Comparison of ENCODE assay signal across 8 mouse cellular contexts in genomic region chr16:4964731-4965391, GRCm38 (mm10). TPM values are rescaled to one million over a fixed set of nuclear protein-coding genes. Genes with fewer than 3 reads are reported as not detected.
DNase-seq lines count a peak whose midpoint lies in the region; ATAC-seq lines count a peak whose summit lies in the region.

No protein-coding gene starts in this region.

- peak overlapping the region; percentile 63 to 69 for H3K27ac ChIP-seq in heart, embryonic 14.5 days (replicated peaks in 1 of 2; ENCODE audit: control insufficient read depth in 1 of 2, insufficient read depth in 1 of 2, low read depth in 2 of 2, low read length in 2 of 2)
- H3K27ac ChIP-seq in forebrain, embryonic 13.5 days = peak overlapping the region; percentile 81
- H3K27ac ChIP-seq in liver, embryonic 16.5 days (ENCODE audit: low read length) = peak overlapping the region; percentile 91

- no peak for DNase-seq in heart, adult 8-10 months (ENCODE audit: low spot score)
- peak; percentile 15 for DNase-seq in ES-CJ7 (ENCODE audit: low read depth, low spot score)
- no peak for DNase-seq in left cerebral cortex, postnatal 36 days (ENCODE audit: low spot score in 2 of 2)
- DNase-seq in urinary bladder, postnatal 25 days (ENCODE audit: low spot score) = no peak
- DNase-seq in left cerebral cortex, postnatal 4 days = no peak

- H3K4me3 ChIP-seq in heart, embryonic 14.5 days (ENCODE audit: control insufficient read depth in 1 of 2, insufficient read depth in 1 of 2, low read depth in 1 of 2, low read length in 2 of 2) = peak overlapping the region; percentile 62 to 91
- peak overlapping the region; percentile 92 for H3K4me3 ChIP-seq in forebrain, embryonic 13.5 days
- H3K4me3 ChIP-seq in liver, embryonic 16.5 days (ENCODE audit: low read depth, low read length) = peak overlapping the region; percentile 81

- peaks cover 3% of the 10 kb centered on the region; the same call in 1 of the 2 replicates for H3K36me3 ChIP-seq in heart, embryonic 14.5 days (ENCODE audit: control insufficient read depth, insufficient read depth, low read length)
- H3K36me3 ChIP-seq in forebrain, embryonic 13.5 days (ENCODE audit: poor library complexity, severe bottlenecking) = peaks cover 15% of the 10 kb centered on the region
- no peaks in the 10 kb centered on the region for H3K36me3 ChIP-seq in liver, embryonic 16.5 days (ENCODE audit: control insufficient read depth, insufficient read depth)

- peak overlapping the region; percentile 69 for H3K4me2 ChIP-seq in heart, embryonic 14.5 days (ENCODE audit: low read length)
- peak overlapping the region; percentile 88 for H3K4me2 ChIP-seq in forebrain, embryonic 13.5 days
- peak overlapping the region; percentile 96 for H3K4me2 ChIP-seq in liver, embryonic 16.5 days (ENCODE audit: low read depth, low read length)

- 21% methylated on average over 13 of the region's 13 CpGs for WGBS in heart, embryonic 14.5 days
- WGBS in forebrain, embryonic 13.5 days = 25% methylated on average over 13 of the region's 13 CpGs
- 12% methylated on average over 13 of the region's 13 CpGs for WGBS in liver, embryonic 16.5 days (ENCODE audit: insufficient replicate concordance)

- H3K27me3 ChIP-seq in heart, embryonic 14.5 days (ENCODE audit: control insufficient read depth, insufficient read depth, low read length) = no peaks in the 10 kb centered on the region
- H3K27me3 ChIP-seq in forebrain, embryonic 13.5 days = no peaks in the 10 kb centered on the region
- no peaks in the 10 kb centered on the region for H3K27me3 ChIP-seq in liver, embryonic 16.5 days (ENCODE audit: control insufficient read depth, insufficient read depth, low read depth, low read length)

- no peaks in the 10 kb centered on the region for H3K9me3 ChIP-seq in heart, embryonic 14.5 days (ENCODE audit: control insufficient read depth, low read length)
- no peaks in the 10 kb centered on the region for H3K9me3 ChIP-seq in forebrain, embryonic 13.5 days (replicated peaks)
- no peaks in the 10 kb centered on the region for H3K9me3 ChIP-seq in liver, embryonic 16.5 days (replicated peaks; ENCODE audit: control insufficient read depth, low read length)

- intact Hi-C loops in left cerebral cortex, postnatal 36 days (cut with DNase I) = loop anchor here (1.0 to 2.0 kb wide), 2 partner anchors 48 to 85 kb away; partner anchors contain the start of genes Rogdi and Ubald1
- intact Hi-C loops in left cerebral cortex, postnatal 4 days (cut with DNase I) = no loop called here

- ATAC-seq in heart, embryonic 14.5 days (ENCODE audit: insufficient number of reproducible peaks, insufficient read depth, low FRiP score, low read depth) = 0 out of 2 replicates have a peak, but pooled peaks have one; percentile 1
- no peak for ATAC-seq in forebrain, embryonic 13.5 days
- no peak for ATAC-seq in liver, embryonic 16.5 days (ENCODE audit: low read depth)

- peak overlapping the region; percentile 77 for H3K9ac ChIP-seq in heart, embryonic 14.5 days (ENCODE audit: low read length)
- peak overlapping the region; percentile 92 for H3K9ac ChIP-seq in forebrain, embryonic 13.5 days
- H3K9ac ChIP-seq in liver, embryonic 16.5 days (ENCODE audit: low read depth, low read length) = peak overlapping the region; percentile 94

- H3K4me1 ChIP-seq in heart, embryonic 14.5 days (ENCODE audit: control insufficient read depth in 2 of 2, insufficient read depth in 2 of 2, low read length in 2 of 2) = peaks cover 4 to 16% of the 10 kb centered on the region in 2 experiments; a peak in 3 of 4 replicates
- peaks cover 34% of the 10 kb centered on the region for H3K4me1 ChIP-seq in forebrain, embryonic 13.5 days
- peaks cover 14% of the 10 kb centered on the region for H3K4me1 ChIP-seq in liver, embryonic 16.5 days (ENCODE audit: control insufficient read depth, low read depth, low read length)

RNA-seq across cellular contexts. Expression of gene Anks3, which starts 0.9 kb away (rescaled TPM):
- polyA plus RNA-seq in heart, embryonic 14.5 days (2014; fragmentation: Nextera tagmentation; extraction: Ambion mirVana) = 26.6 and 32.3 TPM in 2 replicates
- total RNA-seq in heart, adult 8-10 months (2022) = 10 to 100 TPM; 10.6 to 13.3 (median 12.2) TPM
- polyA plus RNA-seq in forebrain, embryonic 13.5 days (2015; fragmentation: Nextera tagmentation; extraction: Ambion mirVana) = 64.1 and 75.8 TPM in 2 replicates
- 16.5 and 16.7 TPM in 2 replicates for polyA plus RNA-seq in liver, embryonic 16.5 days (2015; fragmentation: Nextera tagmentation; extraction: Ambion mirVana)
- 10 to 100 TPM; 42.1 to 74.9 TPM for total RNA-seq in left cerebral cortex, postnatal 36 days (2021)
- 10 to 100 TPM; 60.2 to 63.0 TPM for total RNA-seq in left cerebral cortex, postnatal 4 days (2021)

RNA-seq across cellular contexts. Expression of gene Nudt16l1, which starts 26.3 kb away (rescaled TPM):
- polyA plus RNA-seq in heart, embryonic 14.5 days (2014; fragmentation: Nextera tagmentation; extraction: Ambion mirVana) = 126 and 128 TPM in 2 replicates
- 10 to 100 TPM; 14.2 to 20.0 (median 16.6) TPM for total RNA-seq in heart, adult 8-10 months (2022)
- polyA plus RNA-seq in forebrain, embryonic 13.5 days (2015; fragmentation: Nextera tagmentation; extraction: Ambion mirVana) = 134 and 142 TPM in 2 replicates
- polyA plus RNA-seq in liver, embryonic 16.5 days (2015; fragmentation: Nextera tagmentation; extraction: Ambion mirVana) = 47.8 and 49.1 TPM in 2 replicates
- total RNA-seq in left cerebral cortex, postnatal 36 days (2021) = 10 to 100 TPM; 70.6 to 77.8 TPM
- 10 to 100 TPM; 65.9 to 68.9 TPM for total RNA-seq in left cerebral cortex, postnatal 4 days (2021)

RNA-seq across cellular contexts. Expression of gene Sept12, which starts 32.8 kb away (rescaled TPM):
- not detected in 2 replicates for polyA plus RNA-seq in heart, embryonic 14.5 days (2014; fragmentation: Nextera tagmentation; extraction: Ambion mirVana)
- not detected for total RNA-seq in heart, adult 8-10 months (2022)
- polyA plus RNA-seq in forebrain, embryonic 13.5 days (2015; fragmentation: Nextera tagmentation; extraction: Ambion mirVana) = not detected in 2 replicates
- not detected in 2 replicates for polyA plus RNA-seq in liver, embryonic 16.5 days (2015; fragmentation: Nextera tagmentation; extraction: Ambion mirVana)
- not detected for total RNA-seq in left cerebral cortex, postnatal 36 days (2021)
- not detected for total RNA-seq in left cerebral cortex, postnatal 4 days (2021)

RNA-seq across cellular contexts. Expression of gene Smim22, which starts 42.2 kb away (rescaled TPM):
- 3.3 and 4.2 TPM in 2 replicates for polyA plus RNA-seq in heart, embryonic 14.5 days (2014; fragmentation: Nextera tagmentation; extraction: Ambion mirVana)
- not detected for total RNA-seq in heart, adult 8-10 months (2022)
- polyA plus RNA-seq in forebrain, embryonic 13.5 days (2015; fragmentation: Nextera tagmentation; extraction: Ambion mirVana) = 1.5 TPM in 1 of 2 replicates, not detected in the other
- polyA plus RNA-seq in liver, embryonic 16.5 days (2015; fragmentation: Nextera tagmentation; extraction: Ambion mirVana) = 9.0 and 9.4 TPM in 2 replicates
- total RNA-seq in left cerebral cortex, postnatal 36 days (2021) = not detected
- total RNA-seq in left cerebral cortex, postnatal 4 days (2021) = not detected

RNA-seq across cellular contexts. Expression of gene Rogdi, which starts 48.5 kb away (rescaled TPM):
- 58.9 and 59.6 TPM in 2 replicates for polyA plus RNA-seq in heart, embryonic 14.5 days (2014; fragmentation: Nextera tagmentation; extraction: Ambion mirVana)
- 10 to 100 TPM; 11.1 to 19.2 (median 14.7) TPM for total RNA-seq in heart, adult 8-10 months (2022)
- polyA plus RNA-seq in forebrain, embryonic 13.5 days (2015; fragmentation: Nextera tagmentation; extraction: Ambion mirVana) = 88.1 and 102 TPM in 2 replicates
- polyA plus RNA-seq in liver, embryonic 16.5 days (2015; fragmentation: Nextera tagmentation; extraction: Ambion mirVana) = 72.5 and 83.9 TPM in 2 replicates
- 100 to 1,000 TPM; 195 to 236 TPM for total RNA-seq in left cerebral cortex, postnatal 36 days (2021)
- 10 to 100 TPM; 79.8 to 89.3 TPM for total RNA-seq in left cerebral cortex, postnatal 4 days (2021)
